Mouse (Mus musculus) testis, postnatal 14 days (tissue): ENCODE results near the gene Utp11.
A peak's percentile ranks its signal among the peaks of the same experiment; 100 is the strongest.
"Not testable (repeated sequence)": the region's sequence is repeated elsewhere in the genome, so short reads cannot be mapped to it uniquely, and the experiment has no call there.

ENCODE experiments used
- DNase-seq: peaks from one replicate; pipeline ENCODE4 v3.0.0; 2021; ENCODE audit warnings: low spot score

Utp11 gene

GRCm38 (mm10) chr4:124693135-124693894 lies at the start of gene Utp11:
Gene Utp11 (minus strand): TSS chr4:124693600.
- peak; percentile 91 for DNase-seq

- DNase-seq: peak; percentile 48
Observed at GRCm38 (mm10) chr4:124742839-124743238, 49.4 kb upstream of the Utp11 start.

- DNase-seq: peak; percentile 82
Observed at GRCm38 (mm10) chr4:124741376-124742343, 48.3 kb upstream of the Utp11 start, which contains the start of gene Inpp5b. Gene Inpp5b (plus strand): TSS chr4:124741850.

- no peak for DNase-seq
Observed at GRCm38 (mm10) chr4:124738783-124739182, 45.4 kb upstream of the Utp11 start.

GRCm38 (mm10) chr4:124738013-124738412 lies 44.6 kb upstream of the Utp11 start:
- no peak for DNase-seq

GRCm38 (mm10) chr4:124737486-124737885 lies 44.1 kb upstream of the Utp11 start:
- no peak for DNase-seq

GRCm38 (mm10) chr4:124736952-124737351 lies 43.6 kb upstream of the Utp11 start:
- no peak for DNase-seq

GRCm38 (mm10) chr4:124726121-124726520 lies 32.7 kb upstream of the Utp11 start:
- DNase-seq: no peak

GRCm38 (mm10) chr4:124719101-124719500 lies 25.7 kb upstream of the Utp11 start:
- no peak for DNase-seq

- DNase-seq: peak; percentile 95
Observed at GRCm38 (mm10) chr4:124714545-124715481, 21.4 kb upstream of the Utp11 start, which contains the start of gene Sf3a3. Gene Sf3a3 (plus strand): TSS chr4:124714776.

- not testable (repeated sequence) for DNase-seq
Observed at GRCm38 (mm10) chr4:124713850-124714249, 20.4 kb upstream of the Utp11 start.

GRCm38 (mm10) chr4:124712618-124713017 lies 19.2 kb upstream of the Utp11 start:
- no peak for DNase-seq

- DNase-seq: no peak
Observed at GRCm38 (mm10) chr4:124710776-124711291, 17.4 kb upstream of the Utp11 start.

GRCm38 (mm10) chr4:124709961-124710446 lies 16.6 kb upstream of the Utp11 start:
- no peak for DNase-seq

- peak; percentile 89 for DNase-seq
Observed at GRCm38 (mm10) chr4:124708518-124709477, 15.4 kb upstream of the Utp11 start.

- DNase-seq: not testable (repeated sequence)
Observed at GRCm38 (mm10) chr4:124708200-124708517, 14.8 kb upstream of the Utp11 start.

- DNase-seq: not testable (repeated sequence)
Observed at GRCm38 (mm10) chr4:124707381-124708199, 14.2 kb upstream of the Utp11 start.

- no peak for DNase-seq
Observed at GRCm38 (mm10) chr4:124705661-124706269, 12.4 kb upstream of the Utp11 start.
